Mouse (Mus musculus) lung, embryonic 15.5 days (tissue): ENCODE results near the gene Cpeb2. TPM values are rescaled to one million over a fixed set of nuclear protein-coding genes. Genes with fewer than 3 reads are reported as not detected.

Experiments
- ATAC-seq: fragments of 200-750 bp; cut with Nextera tagmentation; 2 replicates; pipeline ENCODE4 v1.8.0; 2017; ENCODE audit warnings: moderate number of reproducible peaks, borderline replicate concordance; ENCODE audit not compliant: low FRiP score, low TSS enrichment; ENCODE audit errors: extremely low read depth
- H3K27ac ChIP-seq: fragments of 300-500 bp; sonication (generic); 2 replicates; pipeline ENCODE4 v1.5.1; 2015; ENCODE audit warnings: moderate library complexity, mild to moderate bottlenecking, inconsistent platforms
- H3K27me3 ChIP-seq: fragments of 300-500 bp; sonication (generic); 2 replicates; pipeline ENCODE4 v1.6.1; 2015; ENCODE audit warnings: inconsistent platforms
- H3K36me3 ChIP-seq: fragments of 300-500 bp; sonication (generic); 2 replicates; pipeline ENCODE4 v1.6.1; 2015; ENCODE audit warnings: inconsistent platforms
- H3K4me1 ChIP-seq: fragments of 300-500 bp; sonication (generic); 2 replicates; pipeline ENCODE4 v1.6.1; 2015; ENCODE audit warnings: inconsistent platforms
- H3K4me2 ChIP-seq: fragments of 300-500 bp; sonication (generic); 2 replicates; pipeline ENCODE4 v1.6.1; 2015; ENCODE audit warnings: inconsistent platforms, mild to moderate bottlenecking, moderate library complexity
- H3K4me3 ChIP-seq: fragments of 300-500 bp; sonication (generic); 2 replicates; pipeline ENCODE4 v1.5.1; 2015; ENCODE audit warnings: mild to moderate bottlenecking, inconsistent platforms
- H3K9ac ChIP-seq: fragments of 300-500 bp; sonication (generic); 2 replicates; pipeline ENCODE4 v1.6.1; 2015; ENCODE audit warnings: inconsistent platforms
- H3K9me3 ChIP-seq: fragments of 300-500 bp; sonication (generic); 2 replicates; pipeline ENCODE4 v1.6.1; 2016; ENCODE audit warnings: inconsistent platforms
- WGBS: fragments of 180-500 bp; shearing (Covaris S2); methylation state at CpG from one replicate; pipeline ENCODE4 v1.1.7; 2015; 5-methylcytosine and 5-hydroxymethylcytosine counted together
- polyA plus RNA-seq: library from polyadenylated mRNA; unstranded; fragments of >200 nt; fragmentation: Nextera tagmentation; extraction: Ambion mirVana; gene quantifications from 2 replicates; pipeline ENCODE4 v1.2.1, GENCODE M21; 2015

Gene Cpeb2
- polyA plus RNA-seq, 1 experiment from 2014 or later = 1.7 TPM

GRCm38 (mm10) chr5:43337212-43337611 lies 104.2 kb downstream of the Cpeb2 start:
- H3K4me2 ChIP-seq = no peak overlapping the region
- H3K36me3 ChIP-seq = no peaks in the 10 kb centered on the region
- 69% methylated on average over 1 of the region's 1 CpGs for WGBS
- no peaks in the 10 kb centered on the region for H3K4me1 ChIP-seq
- H3K27me3 ChIP-seq = no peaks in the 10 kb centered on the region
- H3K9ac ChIP-seq = no peak overlapping the region
- no peaks in the 10 kb centered on the region for H3K9me3 ChIP-seq
- H3K4me3 ChIP-seq = no peak overlapping the region
- no peak overlapping the region for H3K27ac ChIP-seq
- ATAC-seq = no peak

- H3K4me1 ChIP-seq = no peaks in the 10 kb centered on the region
- no peak overlapping the region for H3K4me2 ChIP-seq
- no peaks in the 10 kb centered on the region for H3K9me3 ChIP-seq
- no peak for ATAC-seq
- no peaks in the 10 kb centered on the region for H3K27me3 ChIP-seq
- 47% methylated on average over 10 of the region's 10 CpGs for WGBS
- no peak overlapping the region for H3K4me3 ChIP-seq
- no peak overlapping the region for H3K9ac ChIP-seq
- H3K36me3 ChIP-seq = no peaks in the 10 kb centered on the region
- no peak overlapping the region for H3K27ac ChIP-seq
Observed at GRCm38 (mm10) chr5:43338771-43339475, 106.0 kb downstream of the Cpeb2 start.
